8 mouse cellular contexts compared by ENCODE assay signal in the genomic region with DNA sequence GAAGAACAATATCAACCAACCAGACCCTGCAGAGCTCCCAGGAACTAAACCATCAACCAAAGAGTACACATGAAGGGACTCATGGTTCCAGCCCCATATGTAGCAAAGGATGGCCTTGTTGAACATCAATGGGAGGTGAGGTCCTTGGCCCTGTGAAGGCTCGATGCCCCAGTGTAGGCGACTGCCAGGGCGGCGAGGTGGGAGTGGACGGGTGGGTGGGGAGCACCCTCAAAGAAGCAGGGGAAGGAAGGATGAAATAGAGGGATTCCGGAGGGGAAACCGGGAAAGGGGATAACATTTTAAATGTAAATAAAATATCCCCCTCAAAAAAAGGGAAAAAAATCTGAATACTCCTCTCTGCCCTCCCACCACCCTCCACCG. TPM values are rescaled to one million over a fixed set of nuclear protein-coding genes. Genes with fewer than 3 reads are reported as not detected.
DNase-seq lines count a peak whose midpoint lies in the region; ATAC-seq and TF ChIP-seq lines count a peak whose summit lies in the region.

No protein-coding gene starts in this region.

- no peaks in the 10 kb centered on the region for H3K36me3 ChIP-seq in megakaryocyte, embryonic 14.5 days (replicated peaks; ENCODE audit: low read length)
- no peaks in the 10 kb centered on the region for H3K36me3 ChIP-seq in hindbrain, postnatal 0 days (ENCODE audit: insufficient read depth, low read length)
- H3K36me3 ChIP-seq in neural tube, embryonic 13.5 days = no peaks in the 10 kb centered on the region

- 0% methylated on average over 7 of the region's 8 CpGs for WGBS in hindbrain, postnatal 0 days
- 3% methylated on average over 8 of the region's 8 CpGs for WGBS in neural tube, embryonic 13.5 days

- peak; percentile 19 for DNase-seq in adrenal gland, postnatal 10 days
- no peak for DNase-seq in adrenal gland, adult 8-10 months
- no peak for DNase-seq in hindbrain, postnatal 0 days (ENCODE audit: low spot score)
- no peak for DNase-seq in spleen, postnatal 14 days (ENCODE audit: low spot score in 2 of 2)
- DNase-seq in cerebellum, postnatal 10 days = no peak

- H3K4me2 ChIP-seq in hindbrain, postnatal 0 days (ENCODE audit: low read depth, low read length) = peak overlapping the region; percentile 75
- peak overlapping the region; percentile 90 for H3K4me2 ChIP-seq in neural tube, embryonic 13.5 days

- peak overlapping the region; percentile 97 for H3K27ac ChIP-seq in hindbrain, postnatal 0 days
- H3K27ac ChIP-seq in neural tube, embryonic 13.5 days (replicated peaks) = peak overlapping the region; percentile 96

- peak overlapping the region; percentile 62 for H3K9ac ChIP-seq in hindbrain, postnatal 0 days (replicated peaks; ENCODE audit: low read length)
- H3K9ac ChIP-seq in neural tube, embryonic 13.5 days = peak overlapping the region; percentile 88

- no peak for TF ChIP-seq CTCF in hindbrain, postnatal 0 days (IDR thresholded peaks at IDR 0.05; ENCODE audit: low read depth)

- H3K4me1 ChIP-seq in megakaryocyte, embryonic 14.5 days = peaks cover 67% of the 10 kb centered on the region
- no peaks in the 10 kb centered on the region for H3K4me1 ChIP-seq in hindbrain, postnatal 0 days (ENCODE audit: insufficient read depth, low read length)
- peaks cover 30% of the 10 kb centered on the region for H3K4me1 ChIP-seq in neural tube, embryonic 13.5 days (replicated peaks)

- H3K9me3 ChIP-seq in megakaryocyte, embryonic 14.5 days = no peaks in the 10 kb centered on the region
- H3K9me3 ChIP-seq in hindbrain, postnatal 0 days (ENCODE audit: low read length) = no peaks in the 10 kb centered on the region
- no peaks in the 10 kb centered on the region for H3K9me3 ChIP-seq in neural tube, embryonic 13.5 days

- no peaks in the 10 kb centered on the region for H3K27me3 ChIP-seq in megakaryocyte, embryonic 14.5 days (replicated peaks)
- H3K27me3 ChIP-seq in hindbrain, postnatal 0 days (ENCODE audit: insufficient read depth, low read length) = no peaks in the 10 kb centered on the region
- H3K27me3 ChIP-seq in neural tube, embryonic 13.5 days = 0 out of 2 replicates have a peak, but pooled peaks cover 4% of the 10 kb centered on the region

- ATAC-seq in megakaryocyte, adult 5-6 weeks (ENCODE audit: poor library complexity, severe bottlenecking) = no peak
- peak; percentile 73 for ATAC-seq in hindbrain, postnatal 0 days
- ATAC-seq in neural tube, embryonic 13.5 days (ENCODE audit: low read depth) = peak; percentile 77

- H3K4me3 ChIP-seq in megakaryocyte, embryonic 14.5 days (replicated peaks) = peak overlapping the region; percentile 98
- H3K4me3 ChIP-seq in hindbrain, postnatal 0 days (ENCODE audit: low read length) = peak overlapping the region; percentile 54
- peak overlapping the region; percentile 65 for H3K4me3 ChIP-seq in neural tube, embryonic 13.5 days

RNA-seq across cellular contexts. Expression of a gene that starts 0.5 kb away (rescaled TPM):
- total RNA-seq in adrenal gland, postnatal 10 days (2021) = 10 to 100 TPM; 34.0 to 44.0 TPM
- total RNA-seq in adrenal gland, adult 8-10 months (2022) = 10 to 100 TPM; 40.3 to 86.9 (median 59.4) TPM
- polyA plus RNA-seq in megakaryocyte, embryonic 14.5 days (2012; ENCODE audit: insufficient read depth, low replicate concordance) = 1.3 TPM in 1 of 2 replicates, not detected in the other
- 60.2 and 62.8 TPM in 2 replicates for total RNA-seq in megakaryocyte, adult 5-6 weeks (2015)
- 49.6 and 49.8 TPM in 2 replicates for total RNA-seq in megakaryocyte, adult 5-6 weeks (2017)
- total RNA-seq in hindbrain, postnatal 0 days (2014; rRNA removed) = 43.3 and 60.2 TPM in 2 replicates
- polyA plus RNA-seq in hindbrain, postnatal 0 days (2015; fragmentation: Nextera tagmentation; extraction: Ambion mirVana) = 79.1 and 86.7 TPM in 2 replicates
- 93.6 and 102 TPM in 2 replicates for polyA plus RNA-seq in neural tube, embryonic 13.5 days (2015; fragmentation: Nextera tagmentation; extraction: Ambion mirVana)

RNA-seq across cellular contexts. Expression of a gene that starts 24.1 kb away (rescaled TPM):
- total RNA-seq in adrenal gland, postnatal 10 days (2021) = 10 to 100 TPM; 28.4 to 33.4 TPM
- 10 to 100 TPM; 35.2 to 54.4 (median 42.0) TPM for total RNA-seq in adrenal gland, adult 8-10 months (2022)
- polyA plus RNA-seq in megakaryocyte, embryonic 14.5 days (2012; ENCODE audit: insufficient read depth, low replicate concordance) = 0.73 and 3.9 TPM in 2 replicates
- 21.1 and 22.1 TPM in 2 replicates for total RNA-seq in megakaryocyte, adult 5-6 weeks (2015)
- 31.5 and 32.6 TPM in 2 replicates for total RNA-seq in megakaryocyte, adult 5-6 weeks (2017)
- 17.9 and 24.8 TPM in 2 replicates for total RNA-seq in hindbrain, postnatal 0 days (2014; rRNA removed)
- 56.4 and 66.7 TPM in 2 replicates for polyA plus RNA-seq in hindbrain, postnatal 0 days (2015; fragmentation: Nextera tagmentation; extraction: Ambion mirVana)
- 87.8 and 89.9 TPM in 2 replicates for polyA plus RNA-seq in neural tube, embryonic 13.5 days (2015; fragmentation: Nextera tagmentation; extraction: Ambion mirVana)

RNA-seq across cellular contexts. Expression of a gene that starts 24.4 kb away (rescaled TPM):
- total RNA-seq in adrenal gland, postnatal 10 days (2021) = 10 to 100 TPM; 30.8 to 32.2 TPM
- total RNA-seq in adrenal gland, adult 8-10 months (2022) = 10 to 100 TPM; 38.3 to 58.2 (median 43.5) TPM
- 2.2 TPM in 1 of 2 replicates, not detected in the other for polyA plus RNA-seq in megakaryocyte, embryonic 14.5 days (2012; ENCODE audit: insufficient read depth, low replicate concordance)
- total RNA-seq in megakaryocyte, adult 5-6 weeks (2015) = 24.6 and 31.2 TPM in 2 replicates
- total RNA-seq in megakaryocyte, adult 5-6 weeks (2017) = 21.1 and 23.5 TPM in 2 replicates
- 90.9 and 120 TPM in 2 replicates for total RNA-seq in hindbrain, postnatal 0 days (2014; rRNA removed)
- 74.4 and 80.0 TPM in 2 replicates for polyA plus RNA-seq in hindbrain, postnatal 0 days (2015; fragmentation: Nextera tagmentation; extraction: Ambion mirVana)
- 73.4 and 83.1 TPM in 2 replicates for polyA plus RNA-seq in neural tube, embryonic 13.5 days (2015; fragmentation: Nextera tagmentation; extraction: Ambion mirVana)
